Mouse (Mus musculus) heart, adult 9 months (tissue): ENCODE results near the gene Prkcg.
"Not testable (repeated sequence)": the region's sequence is repeated elsewhere in the genome, so short reads cannot be mapped to it uniquely, and the experiment has no call there.

Experiments
- DNase-seq, 2 experiments: peaks; one replicate each; pipeline ENCODE4 v3.0.0; 2022; ENCODE audit warnings: low spot score in 2 of 2

The Prkcg gene

GRCm38 (mm10) chr7:3290257-3291033 is 1.5 kb downstream of the Prkcg start:
- peak; percentile 99 for DNase-seq

GRCm38 (mm10) chr7:3291197-3291596 is 2.2 kb downstream of the Prkcg start:
- peak; percentile 67 to 76 for DNase-seq

GRCm38 (mm10) chr7:3291764-3292163 is 2.8 kb downstream of the Prkcg start:
- DNase-seq = no peak

- not testable (repeated sequence) for DNase-seq
Observed at GRCm38 (mm10) chr7:3292271-3292670, 3.3 kb downstream of the Prkcg start.

- peak; percentile 99 for DNase-seq
Observed at GRCm38 (mm10) chr7:3292791-3293190, 3.8 kb downstream of the Prkcg start.

GRCm38 (mm10) chr7:3294794-3295193 is 5.8 kb downstream of the Prkcg start:
- DNase-seq = no peak

- DNase-seq = no peak
Observed at GRCm38 (mm10) chr7:3295321-3296110, 6.5 kb downstream of the Prkcg start.

- no peak for DNase-seq
Observed at GRCm38 (mm10) chr7:3296711-3297110, 7.7 kb downstream of the Prkcg start.

GRCm38 (mm10) chr7:3299941-3300617 is 11.1 kb downstream of the Prkcg start:
- DNase-seq = no peak

- DNase-seq = no peak
Observed at GRCm38 (mm10) chr7:3300891-3301627, 12.1 kb downstream of the Prkcg start.

- DNase-seq = peak; percentile 56 to 68
Observed at GRCm38 (mm10) chr7:3301628-3302555, 12.9 kb downstream of the Prkcg start.

GRCm38 (mm10) chr7:3302556-3303275 is 13.7 kb downstream of the Prkcg start:
- peak in 1 of 2 experiments; percentile 44 for DNase-seq

GRCm38 (mm10) chr7:3303276-3303781 is 14.3 kb downstream of the Prkcg start:
- DNase-seq = no peak

- DNase-seq = no peak
Observed at GRCm38 (mm10) chr7:3303789-3304188, 14.8 kb downstream of the Prkcg start.

- no peak for DNase-seq
Observed at GRCm38 (mm10) chr7:3304298-3304697, 15.3 kb downstream of the Prkcg start.

GRCm38 (mm10) chr7:3306400-3306799 is 17.4 kb downstream of the Prkcg start:
- no peak for DNase-seq

- no peak for DNase-seq
Observed at GRCm38 (mm10) chr7:3308646-3309045, 19.7 kb downstream of the Prkcg start.

- DNase-seq = no peak
Observed at GRCm38 (mm10) chr7:3310233-3310632, 21.3 kb downstream of the Prkcg start.

- DNase-seq = no peak
Observed at GRCm38 (mm10) chr7:3313571-3313970, 24.6 kb downstream of the Prkcg start.

- no peak for DNase-seq
Observed at GRCm38 (mm10) chr7:3314121-3314520, 25.1 kb downstream of the Prkcg start.
